Comparison of ENCODE assay signal across 8 mouse cellular contexts in the genomic region with DNA sequence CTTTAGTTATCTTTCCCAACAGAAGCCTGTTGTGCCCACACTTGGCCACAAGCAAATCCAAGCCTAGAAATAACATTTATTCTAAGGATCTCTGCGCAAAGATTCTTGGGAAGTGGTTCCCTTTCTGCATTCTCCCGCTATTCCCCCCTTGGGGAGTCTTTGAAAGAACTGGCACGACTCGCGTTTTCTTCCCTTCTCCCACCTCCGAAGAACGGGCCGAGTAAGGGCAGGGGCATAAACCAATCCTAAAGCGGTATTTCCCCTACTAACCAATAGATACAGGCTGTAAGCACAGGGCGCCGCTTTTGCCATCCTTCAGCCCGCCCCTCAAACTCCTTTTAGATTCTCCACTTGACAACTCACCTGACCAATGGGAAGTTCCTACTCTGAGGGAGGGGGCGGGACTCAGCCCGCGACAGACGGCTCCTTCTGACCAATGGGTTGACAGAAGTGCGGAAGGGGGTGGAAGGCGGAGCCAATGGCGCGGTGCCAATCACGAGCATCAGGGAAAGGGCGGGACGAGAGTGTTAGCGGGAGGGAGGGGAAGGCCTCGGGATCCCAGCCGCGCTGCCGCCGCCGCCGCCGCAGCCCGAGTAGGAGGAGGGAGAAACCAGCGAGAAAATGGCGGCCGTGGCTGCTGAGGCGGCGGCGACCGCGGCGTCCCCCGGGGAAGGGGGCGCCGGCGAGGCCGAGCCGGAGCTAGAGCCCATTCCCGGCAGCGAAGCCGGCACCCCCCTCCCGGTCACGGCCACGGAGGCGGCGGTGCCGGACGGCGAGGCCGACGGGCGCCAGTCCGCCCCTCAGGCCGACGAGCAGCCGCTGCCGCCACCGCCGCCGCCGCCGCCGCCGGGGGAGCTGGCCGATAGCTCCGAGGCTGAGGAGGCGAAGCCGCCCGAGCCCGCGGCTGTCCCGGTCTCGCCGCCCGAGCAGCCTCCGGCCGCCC. TPM values are rescaled to one million over a fixed set of nuclear protein-coding genes. Genes with fewer than 3 reads are reported as not detected.
DNase-seq lines count a peak whose midpoint lies in the region; ATAC-seq and TF ChIP-seq lines count a peak whose summit lies in the region.

Gene Pwwp2a (plus strand): TSS at position 527 of the 943 bp plus-strand sequence.

- H3ac ChIP-seq in C2C12 (ENCODE audit: control insufficient read depth, insufficient read length, low read depth) (peak within 1 kb of the TSS; percentile 93), myocyte (ENCODE audit: control insufficient read depth, insufficient read length) (peak within 1 kb of the TSS; percentile 44)

- H3K27ac ChIP-seq in heart, embryonic 11.5 days (ENCODE audit: low read depth, low read length) = peak within 1 kb of the TSS; percentile 95
- peak within 1 kb of the TSS; percentile 83 for H3K27ac ChIP-seq in kidney, embryonic 16.5 days (ENCODE audit: low read length)
- H3K27ac ChIP-seq in liver, adult 2 months (replicated peaks; ENCODE audit: insufficient read depth, low read depth, low read length) = peak within 1 kb of the TSS; percentile 52

- H3K9me3 ChIP-seq in erythroblast, embryonic 14.5 days (ENCODE audit: control insufficient read depth, low read length) = no peaks in the 10 kb centered on the region
- H3K9me3 ChIP-seq in heart, embryonic 11.5 days (replicated peaks; ENCODE audit: control insufficient read depth, low read length) = no peaks in the 10 kb centered on the region
- H3K9me3 ChIP-seq in kidney, embryonic 16.5 days (ENCODE audit: low read length) = no peaks in the 10 kb centered on the region

- TF ChIP-seq CTCF in C2C12 (IDR thresholded peaks at IDR 0.05; ENCODE audit: control insufficient read depth, insufficient read depth, insufficient read length) = no peak
- no peak for TF ChIP-seq CTCF in brain, embryonic 14.5 days (IDR thresholded peaks at IDR 0.05; ENCODE audit: borderline replicate concordance, extremely low read depth, insufficient read depth, insufficient read length)
- no peak for TF ChIP-seq CTCF in liver, adult 2 months (IDR thresholded peaks at IDR 0.05; ENCODE audit: low read depth, low read length)

- H3K4me3 ChIP-seq in C2C12 (ENCODE audit: insufficient read depth, poor library complexity, severe bottlenecking) (peak within 1 kb of the TSS; percentile 71), myocyte (peak within 1 kb of the TSS; percentile 38)
- H3K4me3 ChIP-seq in erythroblast, embryonic 14.5 days (replicated peaks) = peak within 1 kb of the TSS; percentile 95
- peak within 1 kb of the TSS; percentile 89 for H3K4me3 ChIP-seq in heart, embryonic 11.5 days (ENCODE audit: low read depth, low read length)
- peak within 1 kb of the TSS; percentile 92 for H3K4me3 ChIP-seq in kidney, embryonic 16.5 days (ENCODE audit: low read length)
- H3K4me3 ChIP-seq in liver, adult 2 months (ENCODE audit: insufficient read depth, low read depth, low read length) = peak within 1 kb of the TSS; percentile 83

- H3K27me3 ChIP-seq in C2C12 (ENCODE audit: control insufficient read depth, insufficient read depth, insufficient read length) = no peaks in the 10 kb centered on the region
- no peaks in the 10 kb centered on the region for H3K27me3 ChIP-seq in erythroblast, embryonic 14.5 days (ENCODE audit: control insufficient read depth)
- H3K27me3 ChIP-seq in heart, embryonic 11.5 days (ENCODE audit: control insufficient read depth, insufficient read depth, low read length) = no peaks in the 10 kb centered on the region
- no peaks in the 10 kb centered on the region for H3K27me3 ChIP-seq in kidney, embryonic 16.5 days (ENCODE audit: insufficient read depth, low read length)
- no peaks in the 10 kb centered on the region for H3K27me3 ChIP-seq in liver, adult 2 months (ENCODE audit: control insufficient read depth, insufficient read depth, low read length)
- no peaks in the 10 kb centered on the region for H3K27me3 ChIP-seq in myocyte (ENCODE audit: control insufficient read depth, insufficient read depth, insufficient read length)
- H3K27me3 ChIP-seq in splenic B cell, adult 2 months (ENCODE audit: control insufficient read depth, insufficient read depth, low read length, poor library complexity, severe bottlenecking) = no peaks in the 10 kb centered on the region

- peak within 1 kb of the TSS; percentile 97 for H3K9ac ChIP-seq in heart, embryonic 11.5 days (ENCODE audit: low read depth, low read length)
- peak within 1 kb of the TSS; percentile 97 for H3K9ac ChIP-seq in kidney, embryonic 16.5 days (replicated peaks; ENCODE audit: low read length)
- peak within 1 kb of the TSS; percentile 90 for H3K9ac ChIP-seq in liver, adult 2 months (ENCODE audit: low read depth, low read length)

- H3K4me1 ChIP-seq in erythroblast, embryonic 14.5 days (ENCODE audit: control insufficient read depth) = peaks cover 32% of the 10 kb centered on the region
- peaks cover 9% of the 10 kb centered on the region; the same call in 1 of the 2 replicates for H3K4me1 ChIP-seq in heart, embryonic 11.5 days (ENCODE audit: control insufficient read depth, insufficient read depth, low read length)
- peaks cover 13% of the 10 kb centered on the region for H3K4me1 ChIP-seq in kidney, embryonic 16.5 days (ENCODE audit: insufficient read depth, low read length)
- peaks cover 4% of the 10 kb centered on the region; the same call in 1 of the 2 replicates for H3K4me1 ChIP-seq in liver, adult 2 months (ENCODE audit: control insufficient read depth, insufficient read depth, low read length)

- peaks cover 25% of the 10 kb centered on the region for H3K36me3 ChIP-seq in C2C12 (ENCODE audit: control insufficient read depth, insufficient read depth)
- H3K36me3 ChIP-seq in erythroblast, embryonic 14.5 days (ENCODE audit: control insufficient read depth) = peaks cover 31% of the 10 kb centered on the region
- H3K36me3 ChIP-seq in heart, embryonic 11.5 days (ENCODE audit: control insufficient read depth, insufficient read depth, low read length) = no peaks in the 10 kb centered on the region; the same call in 1 of the 2 replicates
- no peaks in the 10 kb centered on the region for H3K36me3 ChIP-seq in kidney, embryonic 16.5 days (ENCODE audit: insufficient read depth, low read length)
- 0 out of 2 replicates have a peak, but pooled peaks cover 7% of the 10 kb centered on the region for H3K36me3 ChIP-seq in liver, adult 2 months (ENCODE audit: control insufficient read depth, insufficient read depth, low read length)
- H3K36me3 ChIP-seq in myocyte (ENCODE audit: control insufficient read depth, insufficient read depth) = peaks cover 5% of the 10 kb centered on the region
- no peaks in the 10 kb centered on the region for H3K36me3 ChIP-seq in splenic B cell, adult 2 months (ENCODE audit: control insufficient read depth, insufficient read depth, low read length, poor library complexity, severe bottlenecking)

- peak; percentile 100 for ATAC-seq in heart, embryonic 11.5 days (replicated peaks; ENCODE audit: insufficient number of reproducible peaks, low FRiP score, low TSS enrichment)
- peak; percentile 100 for ATAC-seq in kidney, embryonic 16.5 days (ENCODE audit: low FRiP score, low TSS enrichment)

- WGBS in heart, embryonic 11.5 days (ENCODE audit: insufficient replicate concordance) = under 1% methylated on average over 76 of the region's 87 CpGs
- under 1% methylated on average over 61 of the region's 87 CpGs for WGBS in kidney, embryonic 16.5 days
- 1% methylated on average over 72 of the region's 87 CpGs for WGBS in liver, adult 2 months

- TF ChIP-seq POLR2A in brain, embryonic 14.5 days (IDR thresholded peaks at IDR 0.05; ENCODE audit: borderline replicate concordance, extremely low read depth, insufficient read depth, insufficient read length, poor library complexity, severe bottlenecking) = peak; percentile 90
- TF ChIP-seq POLR2A in liver, adult 2 months (IDR thresholded peaks at IDR 0.05; ENCODE audit: extremely low read depth, insufficient read depth, low read length) = peak; percentile 69; the same call in 1 of the 2 replicates
- peak; percentile 84 for TF ChIP-seq POLR2A in myocyte (IDR thresholded peaks at IDR 0.05; ENCODE audit: insufficient read length, low read depth)

- peaks cover 38% of the 10 kb centered on the region for H3K79me3 ChIP-seq in C2C12 (ENCODE audit: low read depth)

- DNase-seq in brain, embryonic 14.5 days (ENCODE audit: low read depth) = peak; percentile 100
- peak; percentile 98 for DNase-seq in liver, adult 2 months (ENCODE audit: extremely low read depth, low read depth, low spot score)
- peak; percentile 100 for DNase-seq in splenic B cell, adult 2 months (ENCODE audit: low read depth, low spot score)

- peaks cover 46% of the 10 kb centered on the region for H3K79me2 ChIP-seq in C2C12 (ENCODE audit: control insufficient read depth, insufficient read depth)
- H3K79me2 ChIP-seq in liver, adult 2 months (ENCODE audit: control insufficient read depth, insufficient read depth, low read length) = peaks cover 7% of the 10 kb centered on the region; the same call in 1 of the 2 replicates
- H3K79me2 ChIP-seq in myocyte (ENCODE audit: control insufficient read depth, insufficient read depth) = peaks cover 43% of the 10 kb centered on the region

- H3K4me2 ChIP-seq in heart, embryonic 11.5 days = peak within 1 kb of the TSS; percentile 84
- peak within 1 kb of the TSS; percentile 73 for H3K4me2 ChIP-seq in kidney, embryonic 16.5 days (replicated peaks; ENCODE audit: low read depth, low read length)
- H3K4me2 ChIP-seq in myocyte (ENCODE audit: low read depth) = peak within 1 kb of the TSS; percentile 97

TF ChIP-seq in C2C12, 6 proteins besides CTCF, POLR2A, EP300 and RAD21 (continues in another document):
- TF ChIP-seq CEBPB (IDR thresholded peaks at IDR 0.05; ENCODE audit: low read depth) (no peak), FOSL1 (IDR thresholded peaks at IDR 0.05; ENCODE audit: insufficient read depth, low read length, poor library complexity, severe bottlenecking) (no peak), USF1 (IDR thresholded peaks at IDR 0.05; ENCODE audit: low read depth) (no peak), MYOG (IDR thresholded peaks at IDR 0.05; ENCODE audit: control insufficient read depth, extremely low read depth, insufficient read length) (no peak), MAX (IDR thresholded peaks at IDR 0.05) (no peak)

TF ChIP-seq in myocyte, 11 proteins besides CTCF, POLR2A, EP300 and RAD21 (continues in another document):
- TF ChIP-seq USF1 (IDR thresholded peaks at IDR 0.05; ENCODE audit: low read depth) (peak; percentile 25), TCF12 (IDR thresholded peaks at IDR 0.05; ENCODE audit: insufficient read depth, poor library complexity, severe bottlenecking) (no peak), MYOG (IDR thresholded peaks at IDR 0.05; ENCODE audit: control insufficient read depth in 1 of 3, insufficient read depth in 1 of 3, insufficient read length in 2 of 3, low read depth in 2 of 3) (no peak), SRF (IDR thresholded peaks at IDR 0.05; ENCODE audit: control insufficient read depth, insufficient read length, low read depth) (no peak)

RNA-seq across cellular contexts. Expression of gene Pwwp2a, which starts in this region (rescaled TPM):
- polyA plus RNA-seq in C2C12 (2012; fragmentation: generic; extraction: Trizol) (6.2 TPM), myocyte (2012; fragmentation: generic; extraction: Trizol) (4.9 TPM)
- 38.7 and 49.7 TPM in 2 replicates for polyA plus RNA-seq in brain, embryonic 14.5 days (2012; rRNA removed)
- 0.51 and 0.72 TPM in 2 replicates for polyA plus RNA-seq in erythroblast, embryonic 14.5 days (2012)
- polyA plus RNA-seq in heart, embryonic 11.5 days (2014; fragmentation: Nextera tagmentation; extraction: Ambion mirVana) = 24.8 and 30.1 TPM in 2 replicates
- 13.6 and 21.0 TPM in 2 replicates for polyA plus RNA-seq in kidney, embryonic 16.5 days (2015; fragmentation: Nextera tagmentation; extraction: Ambion mirVana)
- total RNA-seq in liver, adult 2 months (2014; rRNA removed) = 11.2 and 12.1 TPM in 2 replicates
- 5.5 and 9.3 TPM in 2 replicates for polyA plus RNA-seq in liver, adult 2 months (2012; rRNA removed)

Comparison
In these comparisons a context has a peak if more than half of its experiments do, and no peak if none do; other contexts are left out.
1. Peak in every context shown above with its lines: DNase-seq, ATAC-seq, H3K4me3 ChIP-seq and H3K27ac ChIP-seq.
2. H3K4me3 ChIP-seq: peak in every context shown above with its lines; median percentile 95 in erythroblast, embryonic 14.5 days; 92 in kidney, embryonic 16.5 days; 89 in heart, embryonic 11.5 days; 83 in liver, adult 2 months; 71 in C2C12; 38 in myocyte.